Mouse (Mus musculus): ENCODE data around the gene Myct1. TPM values are rescaled to one million over a fixed set of nuclear protein-coding genes. Genes with fewer than 3 reads are reported as not detected.

Myct1 gene
- total and polyA plus RNA-seq, 3 experiments: not detected

DNA sequence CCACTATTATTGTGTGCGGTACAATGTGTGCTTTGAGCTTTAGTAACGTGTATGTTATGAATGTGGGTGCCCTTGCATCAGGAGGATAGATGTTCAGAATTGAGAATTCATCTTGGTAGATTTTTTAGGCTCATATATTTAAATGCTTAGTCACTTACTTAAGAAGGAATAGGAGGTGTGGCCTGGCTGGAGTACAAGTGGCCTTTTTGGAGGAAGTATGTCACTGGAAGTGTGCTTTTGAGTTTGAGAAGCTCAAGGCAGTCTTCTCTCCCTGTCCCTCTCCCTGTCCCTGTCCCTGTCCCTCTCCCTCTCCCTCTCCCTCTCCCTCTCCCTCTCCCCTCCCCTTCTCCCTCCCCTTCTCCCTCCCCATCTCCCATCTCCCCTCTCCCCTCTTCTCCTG lies 2.5 kb upstream of the Myct1 start:
- no peak overlapping the region for H3K27ac ChIP-seq (ENCODE audit: insufficient read depth, low read depth)
- H3K79me2 ChIP-seq (replicated peaks; ENCODE audit: control insufficient read depth, extremely low read depth, insufficient read depth, poor library complexity, severe bottlenecking): no peaks in the 10 kb centered on the region
- in situ Hi-C loops (cut with MboI; ENCODE audit: low pct_ligation_motif_present, low pct_unique_long_range_greater_than_20kb, low sequenced_read_pairs) (loop anchor here (10.0 kb wide), 1 partner anchor 204 kb away; no protein-coding TSS in a partner anchor), dilution Hi-C loops (cut with MboI; ENCODE audit: extremely low pct_ligation_motif_present, extremely low pct_unique_long_range_greater_than_20kb, low sequenced_read_pairs) (no loop called here)
- no peaks in the 10 kb centered on the region for H3K36me3 ChIP-seq (replicated peaks in 1 of 2; ENCODE audit: control insufficient read depth in 1 of 2, insufficient read depth in 1 of 2, low read length in 1 of 2)
- TF ChIP-seq SIN3A (IDR thresholded peaks at IDR 0.05; ENCODE audit: low read length) (no peak), UBTF (IDR thresholded peaks at IDR 0.05; ENCODE audit: low read depth, low read length) (no peak), E2F4 (IDR thresholded peaks at IDR 0.05; ENCODE audit: insufficient replicate concordance, low read depth, low read length) (no peak)
- no peak overlapping the region for H3K9ac ChIP-seq (ENCODE audit: insufficient read depth, low read depth)
- no peak overlapping the region for H3K4me2 ChIP-seq (ENCODE audit: insufficient read depth, low read depth, poor library complexity, severe bottlenecking)
- H3K4me1 ChIP-seq (ENCODE audit: control insufficient read depth in 1 of 2, insufficient read depth in 2 of 2): no peaks in the 10 kb centered on the region
- DNase-seq (ENCODE audit: extremely low read depth): no peak
- no peaks in the 10 kb centered on the region for H3K27me3 ChIP-seq (replicated peaks)
- no peak overlapping the region for H3K4me3 ChIP-seq (replicated peaks in 1 of 3; ENCODE audit: low read depth in 2 of 3, low read length in 2 of 3, poor library complexity in 1 of 3)
- H3K9me3 ChIP-seq (replicated peaks; ENCODE audit: low read length): no peaks in the 10 kb centered on the region

DNA sequence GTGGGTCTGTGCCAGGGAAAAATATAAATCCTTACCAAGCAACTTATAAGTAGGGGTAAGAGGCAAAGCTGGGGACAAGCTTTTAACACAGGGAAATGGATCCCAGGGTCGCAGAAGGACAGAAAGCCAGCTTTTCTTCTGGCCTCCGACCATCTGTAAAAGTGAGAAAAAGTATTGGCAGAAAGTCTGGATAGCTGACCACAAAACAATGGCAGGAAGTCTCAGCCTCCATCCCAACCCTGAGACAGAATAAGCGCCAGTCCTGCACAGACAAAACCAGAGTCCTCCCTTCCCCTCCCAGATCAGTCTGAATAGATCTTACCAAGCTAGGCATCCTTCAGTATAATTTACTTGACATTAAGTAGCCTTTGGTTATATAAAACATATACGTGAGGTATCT lies 1.6 kb upstream of the Myct1 start:
- DNase-seq (ENCODE audit: extremely low read depth): no peak
- in situ Hi-C loops (cut with MboI; ENCODE audit: low pct_ligation_motif_present, low pct_unique_long_range_greater_than_20kb, low sequenced_read_pairs): loop anchor here (10.0 kb wide), 1 partner anchor 203 kb away; no protein-coding TSS in a partner anchor
- 0 out of 2 replicates have a peak overlapping the region, but pooled peaks have one; percentile 1 for H3K4me2 ChIP-seq (ENCODE audit: insufficient read depth, low read depth, poor library complexity, severe bottlenecking)
- no peaks in the 10 kb centered on the region for H3K27me3 ChIP-seq (replicated peaks)
- no peak overlapping the region for H3K4me3 ChIP-seq (replicated peaks in 1 of 3; ENCODE audit: low read depth in 2 of 3, low read length in 2 of 3, poor library complexity in 1 of 3)
- H3K27ac ChIP-seq (ENCODE audit: insufficient read depth, low read depth): no peak overlapping the region
- no peaks in the 10 kb centered on the region for H3K4me1 ChIP-seq (ENCODE audit: control insufficient read depth in 1 of 2, insufficient read depth in 2 of 2)
- dilution Hi-C loops (cut with MboI; ENCODE audit: extremely low pct_ligation_motif_present, extremely low pct_unique_long_range_greater_than_20kb, low sequenced_read_pairs): no loop called here
- no peaks in the 10 kb centered on the region for H3K79me2 ChIP-seq (replicated peaks; ENCODE audit: control insufficient read depth, extremely low read depth, insufficient read depth, poor library complexity, severe bottlenecking)
- H3K9ac ChIP-seq (ENCODE audit: insufficient read depth, low read depth): no peak overlapping the region
- H3K36me3 ChIP-seq (replicated peaks in 1 of 2; ENCODE audit: control insufficient read depth in 1 of 2, insufficient read depth in 1 of 2, low read length in 1 of 2): no peaks in the 10 kb centered on the region
- H3K9me3 ChIP-seq (replicated peaks; ENCODE audit: low read length): no peaks in the 10 kb centered on the region
- no peak for TF ChIP-seq CHD2 (IDR thresholded peaks at IDR 0.05; ENCODE audit: low read length)
- TF ChIP-seq MEF2A (IDR thresholded peaks at IDR 0.05; ENCODE audit: borderline replicate concordance, low read depth, low read length): no peak
- no peak for TF ChIP-seq UBTF (IDR thresholded peaks at IDR 0.05; ENCODE audit: low read depth, low read length)
- TF ChIP-seq PAX5 (IDR thresholded peaks at IDR 0.05; ENCODE audit: low read length): no peak

DNA sequence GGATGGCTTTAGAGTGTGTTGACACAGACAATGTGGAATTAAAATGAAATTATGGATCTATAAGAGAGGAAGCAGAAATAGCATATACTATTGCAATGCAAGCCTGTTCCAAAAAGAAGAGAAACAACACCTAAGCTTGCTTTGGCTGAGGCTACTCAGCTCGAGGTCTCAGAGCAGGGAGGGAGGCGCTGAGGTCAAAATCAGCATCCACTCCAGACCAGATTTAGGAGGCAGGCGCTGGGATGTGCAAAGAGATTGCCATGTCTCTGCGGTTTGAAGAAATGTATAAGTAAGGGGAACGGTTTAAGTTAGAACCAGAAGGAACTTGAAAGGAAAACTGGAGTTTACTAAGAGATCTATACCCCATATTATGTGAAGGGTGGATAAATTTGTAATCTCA lies 882 bp downstream of the Myct1 start:
- Histone ChIP-seq H3K9ac (ENCODE audit: insufficient read depth, low read depth) (no peak overlapping the region), H3K79me2 (replicated peaks; ENCODE audit: control insufficient read depth, extremely low read depth, insufficient read depth, poor library complexity, severe bottlenecking) (no peaks in the 10 kb centered on the region), H3K4me2 (ENCODE audit: insufficient read depth, low read depth, poor library complexity, severe bottlenecking) (no peak overlapping the region), H3K27ac (ENCODE audit: insufficient read depth, low read depth) (no peak overlapping the region), H3K4me3 (replicated peaks in 1 of 3; ENCODE audit: low read depth in 2 of 3, low read length in 2 of 3, poor library complexity in 1 of 3) (no peak overlapping the region), H3K4me1 (ENCODE audit: control insufficient read depth in 1 of 2, insufficient read depth in 2 of 2) (no peaks in the 10 kb centered on the region), H3K36me3 (replicated peaks in 1 of 2; ENCODE audit: control insufficient read depth in 1 of 2, insufficient read depth in 1 of 2, low read length in 1 of 2) (no peaks in the 10 kb centered on the region), H3K27me3 (replicated peaks) (no peaks in the 10 kb centered on the region), H3K9me3 (replicated peaks; ENCODE audit: low read length) (no peaks in the 10 kb centered on the region)
- DNase-seq (ENCODE audit: extremely low read depth): no peak
- no peak for TF ChIP-seq RCOR1 (conservative IDR thresholded peaks at IDR 0.05; ENCODE audit: low read depth, low read length)
- no peak for TF ChIP-seq MXI1 (IDR thresholded peaks at IDR 0.05; ENCODE audit: low read depth, low read length)
- TF ChIP-seq JUN (IDR thresholded peaks at IDR 0.05; ENCODE audit: insufficient read depth, low read depth, low read length): no peak
- TF ChIP-seq CTCF (conservative IDR thresholded peaks at IDR 0.05 in 1 of 2, IDR thresholded peaks at IDR 0.05 in 1 of 2; ENCODE audit: low read depth in 2 of 2, low read length in 2 of 2): no peak
- TF ChIP-seq MAZ (IDR thresholded peaks at IDR 0.05; ENCODE audit: low read depth, low read length): no peak
- TF ChIP-seq ZKSCAN1 (IDR thresholded peaks at IDR 0.05; ENCODE audit: borderline replicate concordance, low read depth, low read length): no peak
- no peak for TF ChIP-seq USF2 (conservative IDR thresholded peaks at IDR 0.05; ENCODE audit: low read depth, low read length)
- TF ChIP-seq MYC (IDR thresholded peaks at IDR 0.05; ENCODE audit: low read depth, low read length): no peak
- dilution Hi-C loops (cut with MboI; ENCODE audit: extremely low pct_ligation_motif_present, extremely low pct_unique_long_range_greater_than_20kb, low sequenced_read_pairs): no loop called here
- in situ Hi-C loops (cut with MboI; ENCODE audit: low pct_ligation_motif_present, low pct_unique_long_range_greater_than_20kb, low sequenced_read_pairs): loop anchor here (10.0 kb wide), 1 partner anchor 200 kb away; no protein-coding TSS in a partner anchor

Data from CH12.LX (cell line).